Mouse (Mus musculus): ENCODE data around the gene 4921517D22Rik.

DNA sequence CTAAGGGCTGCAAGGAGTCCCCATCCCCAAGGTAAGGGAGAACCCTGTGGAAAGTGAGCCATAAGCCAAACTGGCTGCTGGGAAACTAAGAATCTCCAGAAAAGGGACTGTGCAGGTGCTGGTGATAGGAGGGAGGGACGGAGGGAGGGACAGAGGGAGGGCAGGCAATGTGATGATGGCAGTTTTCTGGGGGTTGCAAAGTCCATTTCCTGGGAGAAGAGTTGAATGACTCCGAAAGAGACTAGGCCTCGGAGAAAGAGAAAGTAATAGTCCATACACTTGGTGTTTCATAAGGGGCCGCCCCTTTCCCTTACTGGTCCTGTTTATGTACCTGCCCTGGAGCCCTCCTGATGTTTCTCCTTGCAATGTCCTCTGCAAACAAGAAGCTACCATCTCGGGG lies 39.4 kb downstream of the 4921517D22Rik start:
- TF ChIP-seq TCF12 (IDR thresholded peaks at IDR 0.05; ENCODE audit: insufficient read depth, poor library complexity, severe bottlenecking), result no peak
- TF ChIP-seq SRF (IDR thresholded peaks at IDR 0.05; ENCODE audit: control insufficient read depth, insufficient read length, low read depth), result no peak
- TF ChIP-seq MYOD1 (IDR thresholded peaks at IDR 0.05; ENCODE audit: control insufficient read depth in 1 of 3, insufficient read length in 2 of 3, low read depth in 2 of 3), result no peak
- no peak for TF ChIP-seq POLR2A (IDR thresholded peaks at IDR 0.05; ENCODE audit: insufficient read length, low read depth)
- no peak for TF ChIP-seq POLR2AphosphoS2 (IDR thresholded peaks at IDR 0.05; ENCODE audit: insufficient read length, low read depth)
- no peak for TF ChIP-seq E2F4 (IDR thresholded peaks at IDR 0.05; ENCODE audit: insufficient read depth)
- TF ChIP-seq MYOG (IDR thresholded peaks at IDR 0.05; ENCODE audit: control insufficient read depth in 1 of 3, insufficient read depth in 1 of 3, insufficient read length in 2 of 3, low read depth in 2 of 3), result no peak

Data from myocyte (in vitro differentiated cells).